Mouse (Mus musculus): Measurements from ENCODE around the gene Ttn.
A peak's percentile ranks its signal among the peaks of the same experiment; 100 is the strongest.

The Ttn gene

DNA sequence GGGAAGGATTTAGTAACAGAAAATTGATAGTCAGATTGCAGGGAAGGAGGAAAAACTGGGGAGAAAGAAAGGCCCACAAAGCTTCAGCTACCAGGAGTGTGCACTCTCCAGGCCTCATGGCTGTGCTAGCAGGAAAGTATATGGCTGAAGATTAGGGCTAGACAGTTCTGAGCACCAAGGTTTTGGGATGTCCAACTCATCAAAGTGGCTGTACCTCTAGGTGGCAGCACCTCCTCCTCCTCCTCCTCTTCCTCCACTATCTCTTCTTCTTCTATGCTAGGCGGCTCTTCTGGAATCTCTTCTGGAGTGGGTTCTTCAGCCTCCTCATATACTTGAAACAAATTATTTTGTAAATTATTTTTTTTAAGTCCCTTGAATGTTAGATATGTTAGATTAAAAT lies 139.2 kb downstream of the Ttn start:
- DNase-seq (ENCODE audit: low read depth, low spot score) = peak; percentile 28

DNA sequence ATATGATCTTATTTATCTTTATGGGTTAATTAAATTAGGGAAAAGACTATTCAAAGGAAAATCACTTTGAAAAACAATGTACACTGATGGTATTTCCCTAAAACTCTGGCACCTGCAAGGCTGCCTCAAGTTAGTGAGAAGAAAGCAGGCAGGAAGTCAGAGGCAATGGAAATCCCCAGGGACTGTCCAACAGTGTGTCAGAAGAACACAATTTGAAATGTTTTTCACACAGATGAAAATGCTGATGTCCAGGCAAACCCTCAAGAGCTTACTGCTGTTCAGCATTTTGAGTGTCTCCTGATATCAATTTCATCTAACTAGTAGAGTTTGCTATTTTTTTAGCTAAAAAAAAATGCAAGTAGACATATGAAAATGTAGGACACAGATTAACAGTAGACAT lies 161.9 kb downstream of the Ttn start:
- no peak for DNase-seq (ENCODE audit: low read depth, low spot score)

DNA sequence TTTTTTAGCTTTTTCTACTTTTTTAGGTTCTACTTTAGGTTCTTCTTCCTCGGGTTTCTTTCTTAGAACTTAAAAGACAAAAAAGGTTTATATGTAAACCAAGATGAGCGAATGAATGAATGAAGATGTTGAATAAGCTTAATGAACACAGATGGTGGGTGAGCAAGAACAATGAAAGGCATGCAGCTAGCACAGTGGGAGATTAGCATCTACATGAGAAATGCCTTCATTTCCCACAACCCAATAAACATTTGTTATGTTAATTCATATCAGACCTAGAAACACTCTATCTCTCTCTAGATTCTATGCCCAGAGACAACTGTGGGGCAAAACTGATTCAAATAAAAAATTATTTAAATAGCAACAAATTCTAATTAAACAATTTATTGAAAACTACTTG lies 164.6 kb downstream of the Ttn start:
- DNase-seq (ENCODE audit: low read depth, low spot score) = peak; percentile 88

DNA sequence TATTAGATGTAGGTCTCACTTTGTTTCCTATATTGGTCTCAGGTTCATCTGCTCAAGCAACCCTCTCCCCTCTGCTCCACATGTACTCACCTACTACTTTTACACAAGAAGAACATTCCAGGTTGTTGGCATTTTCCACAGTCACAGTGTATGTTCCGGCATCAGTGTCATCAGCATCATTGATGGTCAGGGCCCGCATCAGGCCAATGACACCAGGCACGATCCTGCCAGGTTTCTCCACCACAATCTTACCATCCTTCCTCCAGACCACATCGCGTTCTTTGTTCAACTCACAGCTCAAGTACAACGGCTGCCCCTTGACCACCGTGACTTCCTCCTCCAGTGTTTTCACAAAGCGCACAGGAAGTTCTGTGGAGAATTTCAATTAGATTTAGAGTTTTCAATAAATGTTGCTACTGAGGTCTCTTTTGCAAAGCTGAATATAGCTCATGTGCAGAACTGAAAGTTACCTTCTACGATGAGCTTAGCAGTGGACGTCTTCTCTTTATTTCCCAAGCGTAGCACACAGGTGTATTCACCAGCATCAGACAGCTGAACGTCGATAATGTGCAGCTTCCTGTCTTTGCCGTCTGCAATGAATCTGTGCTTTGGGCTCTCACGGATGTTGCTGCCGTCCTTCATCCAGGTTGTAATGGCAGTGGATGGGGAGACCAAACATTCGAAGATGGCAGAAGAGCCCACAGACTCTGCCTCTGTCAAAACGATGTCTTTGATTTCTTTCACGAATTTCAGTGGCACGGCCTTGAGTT lies 168.1 kb downstream of the Ttn start:
- no peak for DNase-seq (ENCODE audit: low read depth, low spot score)

DNA sequence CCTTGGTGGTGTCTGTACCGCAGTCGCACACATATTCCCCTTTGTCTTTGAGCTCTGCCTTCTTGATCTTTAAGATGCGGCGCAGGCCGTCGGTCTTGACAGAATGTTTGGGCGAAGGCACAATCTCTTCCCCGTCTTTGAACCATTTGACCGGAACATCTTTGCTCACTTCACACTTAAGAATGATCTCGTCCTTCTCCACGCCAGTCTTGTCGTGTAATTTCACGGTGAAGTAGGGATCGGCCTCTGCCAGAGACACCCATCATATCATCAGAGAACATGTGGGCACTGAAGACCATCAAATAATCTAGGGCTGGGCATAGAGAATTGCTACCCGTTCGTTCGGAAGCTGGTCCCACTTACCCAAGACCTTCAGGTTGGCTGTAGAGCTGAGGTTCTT lies 171.2 kb downstream of the Ttn start:
- DNase-seq (ENCODE audit: low read depth, low spot score) = peak; percentile 12

DNA sequence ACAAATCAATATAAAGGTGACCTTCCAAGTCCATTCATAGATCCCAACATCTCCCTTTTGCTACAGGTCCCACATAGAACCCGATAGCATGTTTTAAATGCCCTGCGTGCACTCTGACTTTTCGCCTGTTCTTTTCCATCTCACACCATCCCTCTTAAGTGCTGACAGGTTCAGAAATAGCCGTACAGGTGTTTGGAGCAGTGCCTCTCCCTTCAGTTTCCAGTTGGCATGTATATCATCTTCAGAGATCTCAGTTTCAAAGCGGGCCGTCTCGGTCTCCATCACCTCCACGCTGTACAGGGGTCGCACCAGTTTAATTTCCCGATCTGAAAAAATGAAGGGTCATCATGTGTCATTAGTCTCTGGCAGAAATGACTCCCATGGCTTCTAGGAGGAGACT lies 174.0 kb downstream of the Ttn start:
- no peak for DNase-seq (ENCODE audit: low read depth, low spot score)

DNA sequence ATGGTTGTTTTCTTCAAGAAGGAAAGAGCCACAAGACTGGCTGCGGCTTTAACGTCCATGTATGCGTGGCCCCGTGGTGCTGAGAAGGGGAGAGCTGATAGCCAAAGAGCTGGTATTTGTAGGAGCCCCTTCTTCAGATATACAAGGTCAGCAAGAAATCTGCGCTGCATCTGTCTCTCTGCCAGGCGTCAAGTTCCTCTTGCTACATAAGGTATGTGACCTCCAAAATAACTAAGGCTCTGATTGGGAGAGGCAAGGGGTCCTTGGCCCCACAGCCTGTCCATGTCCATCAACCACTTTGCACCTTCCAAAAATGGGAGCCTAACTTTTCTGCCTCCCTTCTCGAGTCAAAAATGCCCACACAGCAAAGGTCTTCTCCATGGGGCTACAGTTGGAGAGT lies 175.1 kb downstream of the Ttn start:
- no peak for DNase-seq (ENCODE audit: low read depth, low spot score)

DNA sequence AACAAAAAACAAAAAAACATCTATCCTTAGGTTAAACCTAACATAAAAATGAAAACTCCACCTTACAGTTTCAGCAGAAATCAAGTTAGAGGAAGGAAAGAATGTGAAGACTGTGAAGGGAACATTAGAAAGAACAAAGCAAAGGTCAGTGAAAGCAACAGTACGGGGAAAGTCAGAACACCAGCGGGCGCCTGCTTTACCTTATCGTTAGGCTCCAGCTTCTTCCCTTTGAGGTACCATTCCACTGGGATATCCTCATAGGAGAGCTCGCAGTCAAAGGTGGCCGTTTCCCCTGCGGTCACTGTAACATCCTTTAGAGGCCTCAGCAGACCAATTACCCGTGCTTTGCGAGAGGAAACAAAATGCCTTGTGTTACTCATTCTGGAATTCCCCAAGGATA lies 175.5 kb downstream of the Ttn start:
- peak; percentile 56 for DNase-seq (ENCODE audit: low read depth, low spot score)

DNA sequence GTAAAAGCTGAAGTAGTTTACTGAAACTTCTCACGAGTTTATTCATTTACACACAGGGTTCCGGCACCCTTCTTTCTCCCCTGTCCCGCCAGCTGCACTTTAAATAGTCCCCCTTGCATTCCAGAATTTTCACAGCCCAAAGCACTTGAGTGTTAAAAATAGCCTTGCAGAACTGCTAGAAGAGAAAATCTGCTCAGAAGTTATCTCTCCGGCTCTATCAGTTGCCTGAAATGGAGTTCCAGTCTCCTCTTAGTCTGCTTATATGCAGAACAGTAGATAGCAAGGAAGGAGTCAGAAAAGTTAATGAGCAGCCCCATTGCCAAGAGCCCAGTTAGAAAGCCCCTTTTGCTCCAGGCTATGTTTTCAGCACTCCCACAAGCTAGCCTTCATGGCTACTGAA lies 176.0 kb downstream of the Ttn start:
- DNase-seq (ENCODE audit: low read depth, low spot score) = peak; percentile 52

DNA sequence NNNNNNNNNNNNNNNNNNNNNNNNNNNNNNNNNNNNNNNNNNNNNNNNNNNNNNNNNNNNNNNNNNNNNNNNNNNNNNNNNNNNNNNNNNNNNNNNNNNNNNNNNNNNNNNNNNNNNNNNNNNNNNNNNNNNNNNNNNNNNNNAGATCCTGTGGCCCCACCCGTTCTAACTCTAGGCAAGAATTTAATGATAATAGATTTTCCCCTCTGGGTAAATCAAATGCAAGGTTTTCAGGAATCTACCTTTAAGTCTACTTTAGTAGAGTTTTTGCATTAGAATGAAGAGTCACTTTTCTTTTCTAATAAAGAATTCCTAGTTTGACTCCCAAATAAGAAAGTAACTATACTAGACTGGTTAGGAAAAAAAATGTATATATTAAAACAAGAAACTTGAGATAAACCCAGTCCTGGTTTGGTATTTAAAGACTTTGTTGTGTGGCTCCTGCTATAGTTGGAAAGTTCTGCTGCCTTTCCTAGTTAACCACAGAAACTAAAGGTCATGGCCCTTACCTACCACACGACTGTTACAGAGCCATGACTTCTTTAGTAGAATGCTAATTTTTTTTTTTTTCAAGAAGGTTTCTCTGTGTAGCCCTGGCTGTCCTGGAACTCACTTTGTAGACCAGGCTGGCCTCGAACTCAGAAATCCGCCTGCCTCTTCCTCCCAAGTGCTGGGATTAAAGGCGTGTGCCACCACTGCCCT lies 177.0 kb downstream of the Ttn start:
- peak; percentile 97 for DNase-seq (ENCODE audit: low read depth, low spot score)

DNA sequence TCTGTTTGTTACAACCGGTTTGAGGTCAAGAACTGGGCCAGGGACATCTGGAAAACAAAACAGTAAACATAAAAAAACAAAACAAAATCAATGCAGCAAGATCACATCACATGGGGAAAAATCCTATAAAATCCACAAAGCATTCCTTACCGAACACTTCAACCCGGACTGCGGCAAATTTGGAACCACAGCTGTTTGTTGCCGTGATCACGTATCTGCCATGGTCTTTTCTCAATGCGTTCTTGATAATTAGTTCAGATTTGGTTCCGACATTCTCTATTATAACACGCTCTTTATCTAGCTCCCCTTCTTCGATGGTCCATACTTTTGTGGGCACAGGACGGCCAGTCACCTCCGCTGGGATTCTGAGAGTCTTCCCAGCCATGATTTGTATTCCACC lies 198.2 kb downstream of the Ttn start:
- no peak for DNase-seq (ENCODE audit: low read depth, low spot score)

DNA sequence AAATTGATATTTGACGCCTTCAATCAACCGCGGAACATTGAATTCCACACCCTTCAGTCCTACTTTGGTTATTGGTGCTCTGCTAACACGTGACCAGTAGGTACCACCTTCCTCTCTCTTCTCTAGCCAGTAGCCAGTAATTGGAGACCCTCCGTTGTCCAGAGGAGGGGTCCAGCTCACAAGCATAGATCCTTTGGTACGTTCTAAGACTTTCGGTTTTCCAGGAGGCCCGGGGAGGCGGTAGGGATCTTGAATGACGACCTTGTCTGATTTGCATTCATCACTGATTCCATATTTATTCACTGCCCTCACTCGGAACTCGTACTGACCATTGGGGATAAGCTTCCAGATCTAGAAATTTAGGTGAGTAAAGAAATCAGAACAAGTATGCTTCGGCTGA lies 201.6 kb downstream of the Ttn start:
- DNase-seq (ENCODE audit: low read depth, low spot score) = no peak

DNA sequence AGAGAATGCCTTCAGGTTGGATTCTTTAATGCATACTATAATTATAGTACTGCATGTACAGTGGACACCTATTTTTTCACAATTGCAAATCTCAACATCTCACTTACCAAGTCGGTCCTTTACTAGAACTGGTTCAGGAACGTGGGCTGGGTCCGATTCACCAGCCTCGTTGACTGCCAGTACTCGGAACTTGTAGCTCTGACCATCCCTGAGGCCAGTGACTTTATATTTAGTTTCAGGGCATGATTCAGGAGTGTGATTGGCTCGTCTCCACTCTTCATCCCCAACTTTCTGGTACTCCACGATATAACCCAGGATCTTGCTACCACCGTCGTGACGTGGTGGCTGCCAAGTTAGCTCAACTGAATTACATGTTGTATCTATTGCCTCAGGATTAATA lies 212.5 kb downstream of the Ttn start:
- no peak for DNase-seq (ENCODE audit: low read depth, low spot score)

DNA sequence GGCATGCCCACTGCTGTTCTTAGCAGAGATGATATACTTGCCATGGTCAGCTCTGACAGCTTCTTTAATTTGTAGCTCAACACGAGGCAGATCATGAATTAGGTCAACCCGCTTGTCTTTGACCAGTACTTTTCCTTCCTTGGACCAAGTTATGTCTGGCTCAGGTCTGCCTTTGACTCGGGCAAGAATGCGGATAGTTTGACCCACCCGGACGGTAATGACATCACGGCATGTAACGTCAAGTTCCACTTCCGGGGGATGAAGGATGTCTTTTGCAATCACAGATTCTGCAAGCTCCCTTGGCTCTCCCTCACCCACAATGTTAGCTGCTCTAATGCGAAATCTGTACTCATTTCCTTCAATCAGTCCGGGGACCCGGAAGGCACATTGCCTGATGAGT lies 215.1 kb downstream of the Ttn start:
- DNase-seq (ENCODE audit: low read depth, low spot score) = no peak

DNA sequence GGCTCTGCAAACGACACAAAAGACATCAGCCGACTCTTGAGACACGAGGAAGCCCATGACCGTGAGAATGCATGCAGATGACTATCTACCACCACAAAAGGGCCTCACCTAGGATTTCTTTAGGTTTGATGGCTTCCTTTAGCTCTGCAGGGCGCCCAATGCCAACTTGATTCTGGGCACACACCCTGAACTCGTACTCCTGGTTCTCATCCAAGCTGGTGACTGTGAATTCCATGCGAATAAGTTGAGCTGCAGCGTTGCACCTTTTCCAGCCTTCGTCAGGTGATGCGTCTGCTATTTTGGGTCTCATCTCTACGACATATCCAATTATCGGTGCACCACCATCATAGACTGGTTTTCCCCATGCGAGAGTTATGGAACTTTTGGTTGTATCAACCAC lies 217.8 kb downstream of the Ttn start:
- DNase-seq (ENCODE audit: low read depth, low spot score) = no peak

DNA sequence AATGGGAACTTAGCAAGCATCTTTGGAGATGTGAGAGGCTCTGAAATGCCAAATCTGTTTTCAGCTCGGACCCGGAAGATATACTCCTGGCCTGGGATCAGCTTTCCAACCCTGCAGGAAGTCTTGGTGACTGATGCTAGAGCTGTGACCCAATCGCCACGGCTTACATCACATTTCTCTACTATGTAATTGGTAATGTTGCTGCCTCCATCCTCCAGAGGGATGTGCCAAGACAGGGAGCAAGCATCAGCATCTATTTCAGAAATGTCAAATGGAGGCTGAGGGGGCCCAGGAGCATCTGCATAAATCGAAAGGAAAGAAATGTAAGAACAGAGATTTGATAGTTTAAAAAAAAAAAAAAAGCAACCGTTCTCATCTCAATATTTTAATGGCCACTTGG lies 220.2 kb downstream of the Ttn start:
- DNase-seq (ENCODE audit: low read depth, low spot score) = no peak

DNA sequence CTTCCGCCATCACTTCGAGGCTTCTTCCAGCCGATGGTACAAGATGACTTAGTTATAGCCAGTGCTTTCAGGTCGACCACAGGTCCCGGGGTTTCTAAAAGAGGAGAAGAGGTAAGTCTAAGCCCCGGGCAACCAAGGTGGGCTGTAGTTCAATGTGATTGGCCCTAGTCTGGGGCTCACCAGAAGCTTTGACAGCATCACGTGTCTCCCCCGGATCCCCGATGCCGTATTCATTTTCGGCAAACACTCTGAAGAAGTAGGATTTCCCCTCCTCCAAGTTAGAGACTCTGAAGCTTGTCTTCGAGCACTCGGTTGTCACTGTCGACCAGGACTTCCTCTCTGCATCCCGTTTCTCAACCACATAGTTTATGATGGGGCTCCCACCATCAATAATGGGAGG lies 225.9 kb downstream of the Ttn start:
- DNase-seq (ENCODE audit: low read depth, low spot score) = no peak

DNA sequence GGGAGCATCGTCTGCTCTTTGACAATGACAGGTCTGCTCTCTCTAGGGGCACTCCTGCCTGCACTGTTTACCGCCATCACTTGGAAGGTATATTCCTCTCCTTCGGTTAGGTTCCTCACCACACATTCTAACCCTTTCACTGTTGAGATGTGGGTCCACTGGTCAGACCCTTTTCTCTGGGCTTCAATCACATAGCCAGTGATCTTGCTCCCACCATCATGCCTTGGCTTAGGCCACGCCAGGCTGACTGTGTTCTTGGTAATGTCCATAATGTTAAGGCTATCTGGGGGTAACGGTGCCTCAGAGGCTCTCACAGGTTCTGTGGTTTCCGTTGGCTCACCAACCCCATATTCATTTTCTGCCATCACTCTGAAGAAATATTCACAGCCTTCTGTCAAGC lies 230.4 kb downstream of the Ttn start:
- DNase-seq (ENCODE audit: low read depth, low spot score) = no peak

DNA sequence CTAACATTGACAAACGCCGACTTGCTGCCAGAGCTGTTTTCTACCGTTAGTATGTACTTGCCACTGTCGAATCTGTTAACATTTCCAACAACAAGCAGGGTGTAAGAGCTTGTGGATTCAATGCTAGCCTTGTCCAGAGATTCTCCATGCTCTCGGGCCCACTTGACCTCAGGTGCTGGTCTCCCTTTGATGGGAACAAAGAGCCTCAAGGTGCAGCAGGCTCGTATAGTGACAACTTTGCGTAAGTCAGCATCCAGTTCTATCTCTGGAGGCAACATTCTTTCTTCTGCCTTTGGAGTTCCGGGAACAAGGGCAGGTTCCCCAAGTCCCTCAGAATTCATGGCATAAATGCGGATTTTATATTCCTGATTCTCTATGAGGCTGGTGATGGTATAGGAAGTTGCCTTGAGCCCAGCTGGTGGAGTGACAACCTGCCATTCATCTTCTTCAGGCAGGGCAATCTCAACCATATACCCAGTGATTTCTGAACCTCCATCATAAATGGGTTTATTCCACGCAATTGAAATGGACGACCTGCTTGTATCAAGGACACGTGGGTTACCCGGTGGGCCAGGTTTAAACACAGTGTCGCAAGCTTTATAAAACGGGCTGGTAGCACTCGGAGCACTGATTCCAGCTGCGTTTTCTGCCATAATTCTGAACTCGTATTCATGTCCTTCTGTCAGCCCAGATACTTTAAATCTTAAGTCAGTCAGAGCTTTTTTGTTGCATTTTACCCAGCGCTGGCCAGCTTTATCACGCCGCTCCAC lies 232.8 kb downstream of the Ttn start:
- no peak for DNase-seq (ENCODE audit: low read depth, low spot score)

DNA sequence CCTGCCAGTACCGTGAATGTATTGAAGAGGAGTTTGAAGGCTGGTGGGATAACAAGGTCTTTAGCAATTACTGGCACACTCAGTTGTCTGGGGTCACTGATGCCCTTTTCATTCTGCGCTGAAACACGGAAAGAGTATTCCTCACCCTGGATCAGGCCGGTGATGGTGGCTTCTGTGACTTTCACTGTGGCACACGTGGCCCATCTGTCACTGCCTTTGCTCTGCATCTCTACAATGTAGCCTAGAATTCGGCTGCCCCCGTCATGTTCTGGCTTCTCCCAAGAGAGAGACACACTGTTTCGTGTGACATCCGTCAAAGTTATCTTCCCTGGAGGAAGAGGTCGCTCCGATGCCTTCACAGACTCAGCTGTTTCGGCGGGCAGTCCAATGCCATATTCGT lies 233.7 kb downstream of the Ttn start:
- no peak for DNase-seq (ENCODE audit: low read depth, low spot score)

DNA sequence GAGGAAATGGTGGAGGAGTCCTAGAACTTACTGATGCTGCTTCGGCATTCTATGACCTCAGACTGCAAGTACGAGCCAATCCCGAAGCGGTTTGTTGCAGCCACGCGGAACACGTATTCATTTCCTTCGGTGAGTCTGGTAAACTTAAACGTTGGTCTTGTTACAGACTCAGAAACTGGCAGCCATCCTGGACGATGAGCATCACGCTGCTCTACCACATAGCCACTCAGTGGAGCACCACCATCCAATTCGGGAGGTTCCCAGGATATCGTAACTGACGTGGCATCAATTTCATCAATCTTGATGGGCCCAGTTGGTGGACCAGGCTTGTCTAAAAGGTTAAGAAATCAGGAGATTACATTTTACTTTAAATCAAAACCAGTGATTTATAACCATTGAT lies 262.7 kb downstream of the Ttn start:
- DNase-seq (ENCODE audit: low read depth, low spot score) = no peak

DNA sequence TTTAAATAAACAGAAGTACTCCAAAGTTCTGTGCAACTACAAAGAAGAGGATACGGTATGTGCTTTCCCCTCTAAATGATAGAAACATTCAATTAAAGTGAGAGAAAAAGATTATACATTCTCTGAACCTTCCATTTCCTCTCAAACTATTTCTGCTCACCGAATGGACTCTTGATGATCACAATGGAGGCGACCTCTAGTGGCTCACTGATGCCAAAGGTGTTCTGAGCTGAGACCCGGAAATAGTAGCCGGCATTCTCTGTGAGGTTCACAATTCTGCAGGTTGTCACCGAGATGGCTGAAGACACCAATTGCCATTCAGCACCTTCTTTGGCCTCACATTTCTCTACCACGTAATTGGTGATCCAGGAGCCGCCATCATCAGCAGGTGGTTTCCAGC lies 267.4 kb downstream of the Ttn start:
- DNase-seq (ENCODE audit: low read depth, low spot score) = peak; percentile 69

DNA sequence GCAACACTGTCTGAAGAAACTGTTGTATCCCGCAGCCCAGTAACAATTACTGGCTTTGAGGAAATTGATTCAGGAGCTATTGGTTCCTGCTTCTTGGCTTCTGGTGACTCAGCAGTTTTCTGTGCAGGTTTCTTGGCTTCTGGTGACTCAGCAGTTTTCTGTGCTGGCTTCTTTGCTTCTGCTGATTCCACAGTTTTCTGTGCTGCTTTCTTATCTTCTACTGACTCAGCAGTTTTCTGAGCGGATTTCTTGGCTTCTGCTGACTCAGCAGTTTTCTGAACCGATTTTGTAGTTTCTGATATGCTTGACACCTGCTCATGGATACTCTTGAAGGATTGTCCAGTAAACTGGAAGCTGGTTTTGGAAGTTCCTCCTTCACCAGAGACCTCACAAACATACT lies 273.8 kb downstream of the Ttn start:
- DNase-seq (ENCODE audit: low read depth, low spot score) = peak; percentile 81

All from R1 (cell line).